Mouse (Mus musculus) heart, embryonic 12.5 days (tissue): ENCODE data around the gene Atg4a-ps. TPM values are rescaled to one million over a fixed set of nuclear protein-coding genes. Genes with fewer than 3 reads are reported as not detected.
"Not testable (repeated sequence)": the region's sequence is repeated elsewhere in the genome, so short reads cannot be mapped to it uniquely, and the experiment has no call there.

ENCODE experiments used
- ATAC-seq: fragments of 200-750 bp; cut with Nextera tagmentation; 2 replicates; pipeline ENCODE4 v1.8.0; 2017; ENCODE audit warnings: moderate TSS enrichment, moderate library complexity; ENCODE audit not compliant: insufficient number of reproducible peaks, low FRiP score
- H3K27ac ChIP-seq: fragments of 300-500 bp; sonication (generic); 2 replicates; pipeline ENCODE4 v1.5.1; 2016; ENCODE audit warnings: mild to moderate bottlenecking, moderate library complexity; ENCODE audit not compliant: poor library complexity, severe bottlenecking
- H3K27me3 ChIP-seq: fragments of 300-500 bp; sonication (generic); replicated peaks from 2 replicates; pipeline ENCODE4 v1.6.1; 2016; ENCODE audit warnings: mild to moderate bottlenecking, moderate library complexity
- H3K36me3 ChIP-seq: fragments of 300-500 bp; sonication (generic); 2 replicates; pipeline ENCODE4 v1.6.1; 2016; ENCODE audit warnings: mild to moderate bottlenecking, moderate library complexity
- H3K4me1 ChIP-seq: fragments of 300-500 bp; sonication (generic); replicated peaks from 2 replicates; pipeline ENCODE4 v1.6.1; 2016; ENCODE audit warnings: mild to moderate bottlenecking
- H3K4me2 ChIP-seq: fragments of 300-500 bp; sonication (generic); 2 replicates; pipeline ENCODE4 v1.6.1; 2016; ENCODE audit warnings: mild to moderate bottlenecking, moderate library complexity
- H3K4me3 ChIP-seq: fragments of 300-500 bp; sonication (generic); 2 replicates; pipeline ENCODE4 v1.5.1; 2016; ENCODE audit warnings: mild to moderate bottlenecking
- H3K9ac ChIP-seq: fragments of 300-500 bp; sonication (generic); 2 replicates; pipeline ENCODE4 v1.6.1; 2016; ENCODE audit warnings: mild to moderate bottlenecking, moderate library complexity
- H3K9me3 ChIP-seq: fragments of 300-500 bp; sonication (generic); replicated peaks from 2 replicates; pipeline ENCODE4 v1.6.1; 2016; ENCODE audit warnings: mild to moderate bottlenecking, moderate library complexity
- WGBS: fragments of 180-500 bp; shearing (Covaris S2); methylation state at CpG from one replicate; pipeline ENCODE4 v1.1.7; 2016; 5-methylcytosine and 5-hydroxymethylcytosine counted together
- polyA plus RNA-seq: library from polyadenylated mRNA; unstranded; fragments of >200 nt; fragmentation: Nextera tagmentation; extraction: Ambion mirVana; gene quantifications from 2 replicates; pipeline ENCODE4 v1.2.1, GENCODE M21; 2016

Atg4a-ps gene
- polyA plus RNA-seq: not detected in 2 replicates

DNA sequence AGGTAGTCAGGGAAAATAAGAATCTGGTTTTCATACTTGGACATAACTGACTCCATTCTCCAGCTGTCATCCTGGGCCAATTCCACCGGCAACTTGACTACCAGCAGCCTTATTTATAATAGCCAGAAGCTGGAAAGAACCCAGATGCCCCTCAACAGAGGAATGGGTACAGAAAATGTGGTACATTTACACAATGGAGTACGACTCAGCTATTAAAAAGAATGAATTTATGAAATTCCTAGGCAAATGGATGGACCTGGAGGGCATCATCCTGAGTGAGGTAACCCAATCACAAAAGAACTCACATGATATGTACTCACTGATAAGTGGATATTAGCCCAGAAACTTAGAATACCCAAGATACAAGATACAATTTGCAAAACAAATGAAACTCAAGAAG is at the start of gene Atg4a-ps:
Atg4a-ps (minus strand) TSS at position 101 of the 400 bp plus-strand sequence.
- WGBS: 77% methylated on average over 2 of the region's 2 CpGs
- not testable (repeated sequence) for H3K4me3 ChIP-seq, H3K27ac ChIP-seq, H3K36me3 ChIP-seq, H3K9ac ChIP-seq, H3K27me3 ChIP-seq, H3K9me3 ChIP-seq, ATAC-seq, H3K4me1 ChIP-seq, H3K4me2 ChIP-seq

DNA sequence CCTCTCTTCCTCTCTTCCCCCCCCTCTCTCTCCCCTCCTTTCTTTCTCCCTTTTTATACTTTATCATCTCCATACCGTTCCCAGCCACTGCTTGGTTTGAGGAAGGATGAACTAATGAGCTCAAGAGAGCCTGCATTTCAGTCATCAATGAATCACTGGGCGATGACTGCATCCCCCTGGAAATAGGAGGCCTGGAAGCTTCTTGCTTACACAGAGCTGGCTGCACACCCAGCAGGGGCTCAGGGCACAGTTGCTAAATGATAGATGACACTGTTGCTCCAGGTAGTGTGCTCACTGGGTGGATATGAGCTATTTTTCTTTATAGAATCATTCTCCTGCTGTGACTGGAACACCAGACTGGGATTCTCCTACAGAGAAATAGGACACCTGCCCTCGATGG is 49.7 kb upstream of the Atg4a-ps start:
- Histone ChIP-seq H3K9ac (no peak overlapping the region), H3K36me3 (no peaks in the 10 kb centered on the region), H3K4me1 (no peaks in the 10 kb centered on the region), H3K4me3 (no peak overlapping the region), H3K4me2 (no peak overlapping the region), H3K27ac (no peak overlapping the region), H3K9me3 (no peaks in the 10 kb centered on the region), H3K27me3 (no peaks in the 10 kb centered on the region)
- 55% methylated on average over 3 of the region's 3 CpGs for WGBS
- no peak for ATAC-seq

DNA sequence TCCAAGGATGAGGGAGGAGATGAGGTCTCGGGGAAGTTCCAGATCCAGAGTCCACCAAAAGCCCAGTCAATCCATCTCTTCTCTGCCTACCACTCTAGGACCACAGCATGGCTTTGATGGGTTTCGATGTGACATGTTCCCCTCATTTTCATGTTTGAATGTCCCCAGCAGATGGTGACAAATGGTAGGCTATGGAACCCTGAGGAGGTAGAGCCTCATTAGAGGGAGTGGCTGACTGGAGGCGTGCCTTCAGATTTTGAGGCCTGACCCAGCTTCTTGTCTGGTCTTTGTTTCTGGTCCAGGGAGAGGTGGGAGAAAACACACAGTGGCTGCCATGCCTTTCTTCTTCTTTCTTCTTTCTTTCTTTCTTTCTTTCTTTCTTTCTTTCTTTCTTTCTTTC is 44.6 kb upstream of the Atg4a-ps start:
- H3K27ac ChIP-seq: no peak overlapping the region
- no peak overlapping the region for H3K4me2 ChIP-seq
- no peaks in the 10 kb centered on the region for H3K27me3 ChIP-seq
- ATAC-seq: no peak
- H3K9me3 ChIP-seq: 0 out of 2 replicates have a peak, but pooled peaks cover 2% of the 10 kb centered on the region
- no peaks in the 10 kb centered on the region for H3K36me3 ChIP-seq
- 68% methylated on average over 3 of the region's 3 CpGs for whole genome bisulfite sequencing
- no peak overlapping the region for H3K9ac ChIP-seq
- H3K4me1 ChIP-seq: no peaks in the 10 kb centered on the region
- no peak overlapping the region for H3K4me3 ChIP-seq

DNA sequence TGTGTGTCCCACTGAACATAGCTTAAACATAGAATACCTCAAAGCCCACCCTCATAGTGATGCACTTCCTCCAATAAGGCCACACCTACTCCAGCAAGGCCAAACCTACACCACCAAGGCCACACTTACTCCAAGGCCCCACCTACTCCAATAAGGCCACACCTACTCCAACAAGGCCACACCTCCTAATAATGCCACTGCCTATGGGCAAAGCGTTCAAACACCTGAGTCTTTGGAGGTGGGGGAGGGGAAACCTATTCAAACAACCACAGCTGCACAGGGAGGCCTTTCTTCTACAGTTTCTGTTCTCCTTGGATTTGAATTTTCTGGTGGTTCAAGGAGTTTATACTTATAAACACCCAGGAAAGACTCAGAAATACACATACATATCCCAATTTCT is 43.2 kb upstream of the Atg4a-ps start:
- no peak overlapping the region for H3K4me3 ChIP-seq
- H3K27ac ChIP-seq: no peak overlapping the region
- no peaks in the 10 kb centered on the region for H3K36me3 ChIP-seq
- 73% methylated on average over 1 of the region's 1 CpGs for WGBS
- H3K27me3 ChIP-seq: peaks cover 7% of the 10 kb centered on the region
- H3K4me2 ChIP-seq: no peak overlapping the region
- no peak overlapping the region for H3K9ac ChIP-seq
- H3K9me3 ChIP-seq: 0 out of 2 replicates have a peak, but pooled peaks cover 2% of the 10 kb centered on the region
- no peak for ATAC-seq
- H3K4me1 ChIP-seq: no peaks in the 10 kb centered on the region

DNA sequence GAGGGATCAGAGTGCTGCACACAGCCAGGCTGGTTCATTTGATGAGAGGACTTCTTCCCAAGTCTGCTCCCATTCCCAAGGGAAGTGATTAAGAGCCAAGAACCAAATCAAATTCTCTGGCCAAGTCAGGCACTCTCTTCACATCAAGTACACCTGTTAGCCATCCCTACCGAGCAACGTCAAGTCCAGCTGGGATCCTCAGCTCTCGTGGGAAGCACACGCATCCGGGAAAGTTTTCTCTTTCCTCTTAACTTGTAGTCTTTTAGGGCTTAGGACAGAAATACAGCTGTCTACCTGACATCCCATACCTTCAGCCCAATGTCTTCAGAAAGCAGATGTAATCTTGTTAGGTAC is 38.1 kb upstream of the Atg4a-ps start:
- H3K27me3 ChIP-seq: peaks cover 16% of the 10 kb centered on the region
- H3K4me3 ChIP-seq: no peak overlapping the region
- H3K36me3 ChIP-seq: no peaks in the 10 kb centered on the region
- H3K4me2 ChIP-seq: peak overlapping the region; percentile 58
- H3K9ac ChIP-seq: no peak overlapping the region
- H3K27ac ChIP-seq: no peak overlapping the region
- peaks cover 8% of the 10 kb centered on the region; the same call in 1 of the 2 replicates for H3K4me1 ChIP-seq
- 30% methylated on average over 5 of the region's 5 CpGs for WGBS
- ATAC-seq: no peak
- H3K9me3 ChIP-seq: 0 out of 2 replicates have a peak, but pooled peaks cover under 1% of the 10 kb centered on the region

DNA sequence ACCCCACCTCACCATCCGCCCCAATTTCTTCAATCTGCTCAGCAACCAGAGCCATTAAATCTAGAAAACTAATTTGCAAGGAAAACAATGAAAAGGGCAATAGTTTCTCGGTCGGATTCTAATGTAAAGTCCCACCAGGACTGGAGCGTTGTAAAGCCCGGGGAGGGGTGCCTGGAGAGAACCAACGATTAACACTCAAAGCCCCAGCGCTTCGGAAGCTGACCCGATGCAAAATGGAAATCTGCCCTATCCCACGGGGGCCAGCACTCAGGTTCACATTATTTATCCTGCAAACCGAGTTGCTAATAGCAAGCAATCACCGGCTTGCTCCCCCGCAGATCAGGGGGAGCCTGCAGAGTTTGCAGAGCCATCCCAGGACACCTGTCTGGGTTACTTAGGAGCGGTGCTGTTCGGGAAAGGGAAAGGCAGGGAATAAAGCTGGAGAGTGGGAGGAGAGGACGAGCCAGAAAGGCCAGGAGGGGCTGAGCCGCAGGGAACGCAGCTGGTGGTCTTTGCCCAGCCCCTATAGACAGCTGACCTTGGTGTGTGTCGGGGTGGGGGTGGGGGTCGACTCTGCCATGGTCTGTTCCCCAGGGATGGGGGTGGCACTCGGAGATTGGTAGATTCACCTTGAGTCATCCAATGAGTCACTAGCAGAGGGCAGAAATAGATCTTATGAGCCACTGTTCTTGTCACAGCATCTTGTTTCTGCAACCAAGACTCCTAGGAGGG is 37.5 kb upstream of the Atg4a-ps start:
- no peak for ATAC-seq
- H3K4me3 ChIP-seq: peak overlapping the region; percentile 23

DNA sequence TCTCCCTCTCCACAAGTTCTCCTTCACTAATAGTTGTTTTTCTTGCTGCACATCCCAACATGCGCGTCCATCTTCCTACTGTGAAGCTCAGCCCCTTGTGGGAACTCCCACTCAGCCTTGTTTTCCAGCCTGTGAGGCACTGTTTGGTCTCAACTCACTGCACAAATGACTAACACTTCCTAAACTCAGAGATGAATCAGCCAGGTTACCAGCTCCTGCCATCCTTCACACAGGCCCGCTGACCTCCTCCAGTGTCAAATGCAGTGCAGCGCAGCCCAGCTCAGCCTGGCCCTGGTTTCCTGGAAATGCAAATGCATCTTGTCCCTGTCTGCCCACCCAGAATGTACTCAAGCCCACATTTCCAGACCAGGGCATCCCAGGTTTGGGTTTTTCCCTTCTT is 36.6 kb upstream of the Atg4a-ps start:
- no peak overlapping the region for H3K4me3 ChIP-seq
- H3K27ac ChIP-seq: no peak overlapping the region
- no peaks in the 10 kb centered on the region for H3K9me3 ChIP-seq
- WGBS: 51% methylated on average over 4 of the region's 4 CpGs
- no peak for ATAC-seq
- H3K27me3 ChIP-seq: peaks cover 16% of the 10 kb centered on the region
- no peak overlapping the region for H3K4me2 ChIP-seq
- peaks cover 8% of the 10 kb centered on the region; the same call in 1 of the 2 replicates for H3K4me1 ChIP-seq
- H3K9ac ChIP-seq: no peak overlapping the region
- no peaks in the 10 kb centered on the region for H3K36me3 ChIP-seq

More for the DNA sequence above, 37.5 kb upstream of the Atg4a-ps start:
- Histone ChIP-seq H3K27me3 (peaks cover 16% of the 10 kb centered on the region), H3K4me2 (peak overlapping the region; percentile 58), H3K9ac (no peak overlapping the region), H3K27ac (no peak overlapping the region), H3K36me3 (no peaks in the 10 kb centered on the region), H3K4me1 (peaks cover 8% of the 10 kb centered on the region; the same call in 1 of the 2 replicates), H3K9me3 (no peaks in the 10 kb centered on the region)
- 8% methylated on average over 21 of the region's 21 CpGs for WGBS

DNA sequence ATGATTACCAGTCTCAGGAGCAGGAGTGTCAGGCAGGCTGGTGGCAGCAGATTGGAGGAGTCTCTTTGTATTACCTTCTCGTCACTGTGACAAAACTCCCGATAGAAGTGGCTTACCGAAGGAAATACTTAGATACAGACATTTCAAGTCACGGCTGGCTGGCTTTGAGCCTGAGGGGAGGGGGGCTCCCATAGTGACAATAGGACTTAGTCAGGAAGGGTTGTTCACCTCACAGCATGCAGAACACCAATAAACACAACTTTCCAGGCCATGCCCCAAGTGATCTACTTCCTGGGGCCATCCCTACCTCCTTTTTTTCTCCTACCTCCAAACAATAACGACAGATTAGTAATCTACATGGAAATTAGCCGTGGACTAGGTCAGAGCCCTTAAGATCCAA is 32.9 kb upstream of the Atg4a-ps start:
- Histone ChIP-seq H3K27ac (no peak overlapping the region), H3K9me3 (no peaks in the 10 kb centered on the region), H3K36me3 (no peaks in the 10 kb centered on the region), H3K4me2 (no peak overlapping the region), H3K9ac (no peak overlapping the region), H3K27me3 (peaks cover 6% of the 10 kb centered on the region), H3K4me1 (peaks cover 7% of the 10 kb centered on the region; the same call in 1 of the 2 replicates), H3K4me3 (no peak overlapping the region)
- WGBS: 34% methylated on average over 6 of the region's 6 CpGs
- ATAC-seq: no peak

DNA sequence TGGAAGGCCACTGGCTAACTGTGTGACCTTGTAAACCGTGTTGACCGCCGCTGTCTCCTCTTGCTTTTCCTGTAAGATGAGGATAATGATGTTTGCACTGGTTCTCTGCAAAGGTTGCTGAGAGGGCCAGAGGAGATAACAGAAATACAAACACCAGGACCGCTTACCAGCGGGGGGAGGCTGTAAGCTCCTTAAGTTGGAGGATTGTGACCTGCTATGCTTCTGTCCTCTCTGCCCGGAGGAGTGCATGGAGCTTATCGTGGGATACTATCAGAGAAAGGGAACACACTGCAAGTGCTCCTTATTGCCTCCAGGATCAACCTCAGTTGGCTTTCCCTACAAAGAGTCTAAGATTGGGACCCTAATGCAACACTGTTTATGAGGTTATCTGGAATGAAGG is 26.8 kb upstream of the Atg4a-ps start:
- Histone ChIP-seq H3K4me1 (peaks cover 8% of the 10 kb centered on the region), H3K9me3 (no peaks in the 10 kb centered on the region), H3K9ac (no peak overlapping the region), H3K4me2 (no peak overlapping the region), H3K36me3 (no peaks in the 10 kb centered on the region), H3K4me3 (no peak overlapping the region), H3K27ac (no peak overlapping the region), H3K27me3 (no peaks in the 10 kb centered on the region)
- 9% methylated on average over 7 of the region's 7 CpGs for WGBS
- ATAC-seq: no peak

DNA sequence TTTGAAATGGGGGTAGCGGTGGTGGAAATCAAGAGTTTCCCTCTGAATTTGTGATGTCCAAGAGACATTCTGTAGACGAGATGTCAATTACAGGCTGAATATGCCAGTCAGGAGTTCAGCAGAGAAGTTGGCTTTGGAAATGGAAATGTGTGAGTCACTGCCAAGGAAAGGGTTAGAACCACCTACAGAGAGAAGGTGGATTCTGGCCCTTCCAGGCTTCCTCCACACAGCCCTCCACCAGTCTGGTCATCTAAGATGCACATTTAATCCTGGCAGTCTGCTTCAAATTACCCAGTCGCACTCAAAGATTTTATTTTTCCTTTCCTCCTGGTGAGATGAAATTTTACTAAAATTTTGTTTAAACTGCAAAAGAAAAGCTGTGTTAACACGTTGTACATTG is 26.2 kb upstream of the Atg4a-ps start:
- Histone ChIP-seq H3K4me2 (no peak overlapping the region), H3K9ac (no peak overlapping the region), H3K36me3 (no peaks in the 10 kb centered on the region), H3K4me3 (no peak overlapping the region), H3K4me1 (peaks cover 8% of the 10 kb centered on the region), H3K27me3 (no peaks in the 10 kb centered on the region), H3K27ac (no peak overlapping the region), H3K9me3 (no peaks in the 10 kb centered on the region)
- WGBS: 74% methylated on average over 4 of the region's 4 CpGs
- ATAC-seq: no peak

DNA sequence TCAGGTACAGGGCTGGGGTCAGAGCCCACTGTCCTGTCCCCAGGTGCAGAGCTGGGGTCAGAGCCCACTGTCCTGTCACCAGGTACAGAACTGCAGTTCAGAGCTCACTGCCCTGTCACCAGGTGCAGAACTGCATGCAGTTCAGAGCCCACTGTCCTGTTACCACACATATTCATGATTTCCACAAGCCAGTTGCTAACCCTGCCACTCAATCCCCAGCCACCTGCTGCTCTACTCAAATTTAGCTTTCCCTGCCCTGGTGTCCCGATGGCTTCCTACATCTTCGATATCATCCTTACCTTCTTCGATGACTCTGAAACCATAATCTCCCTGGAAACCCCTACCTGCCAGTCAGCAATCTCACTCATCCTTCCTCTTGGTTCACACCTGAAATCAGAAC is 17.5 kb upstream of the Atg4a-ps start:
- no peak overlapping the region for H3K9ac ChIP-seq

DNA sequence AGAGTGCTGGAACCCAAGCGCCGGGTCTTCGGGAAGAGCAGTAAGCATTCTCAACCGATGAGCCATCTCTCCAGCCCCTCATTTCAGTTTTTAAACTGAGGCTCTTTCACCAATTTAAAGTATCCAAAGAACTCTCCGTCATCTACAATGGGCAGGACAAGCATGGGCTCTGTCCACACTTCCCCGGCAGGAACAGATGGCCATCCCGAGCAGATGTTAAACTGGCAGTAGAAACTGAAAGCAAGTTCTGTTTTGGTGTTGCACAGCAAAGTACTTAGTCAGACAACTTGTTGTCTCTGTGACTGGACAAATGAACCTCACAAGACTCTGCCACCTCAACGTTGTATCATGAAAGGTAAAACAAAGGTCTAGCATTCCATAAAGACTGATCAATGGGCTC is 15.8 kb upstream of the Atg4a-ps start:
- no peak overlapping the region for H3K9ac ChIP-seq
- H3K4me1 ChIP-seq: peaks cover 11% of the 10 kb centered on the region
- ATAC-seq: no peak
- no peaks in the 10 kb centered on the region for H3K27me3 ChIP-seq
- no peak overlapping the region for H3K27ac ChIP-seq
- no peak overlapping the region for H3K4me3 ChIP-seq
- 84% methylated on average over 8 of the region's 8 CpGs for WGBS
- H3K9me3 ChIP-seq: 0 out of 2 replicates have a peak, but pooled peaks cover 4% of the 10 kb centered on the region
- H3K4me2 ChIP-seq: no peak overlapping the region
- no peaks in the 10 kb centered on the region for H3K36me3 ChIP-seq

More for the DNA sequence above, 17.5 kb upstream of the Atg4a-ps start:
- Histone ChIP-seq H3K4me3 (no peak overlapping the region), H3K27me3 (no peaks in the 10 kb centered on the region), H3K36me3 (no peaks in the 10 kb centered on the region), H3K27ac (no peak overlapping the region), H3K4me2 (no peak overlapping the region), H3K9me3 (0 out of 2 replicates have a peak, but pooled peaks cover 4% of the 10 kb centered on the region), H3K4me1 (peaks cover 11% of the 10 kb centered on the region)
- 87% methylated on average over 3 of the region's 3 CpGs for WGBS
- ATAC-seq: no peak
